Mouse (Mus musculus): Measurements from ENCODE around the gene Slc25a22. TPM values are rescaled to one million over a fixed set of nuclear protein-coding genes. Genes with fewer than 3 reads are reported as not detected.

Slc25a22 gene
- 100 to 1,000 TPM; 110 to 120 TPM for total RNA-seq (2021)
- long read RNA-seq, experiment 1, full-length matches to known transcripts = 45 of 63 reads
- long read RNA-seq, experiment 1, partial matches to known transcripts = 7 of 63 reads
- long read RNA-seq, experiment 1, other reads (novel, unspliced or antisense) = 11 of 63 reads
- long read RNA-seq, experiment 2, full-length matches to known transcripts = 19 of 50 reads
- long read RNA-seq, experiment 2, partial matches to known transcripts = 10 of 50 reads
- long read RNA-seq, experiment 2, other reads (novel, unspliced or antisense) = 21 of 50 reads

DNA sequence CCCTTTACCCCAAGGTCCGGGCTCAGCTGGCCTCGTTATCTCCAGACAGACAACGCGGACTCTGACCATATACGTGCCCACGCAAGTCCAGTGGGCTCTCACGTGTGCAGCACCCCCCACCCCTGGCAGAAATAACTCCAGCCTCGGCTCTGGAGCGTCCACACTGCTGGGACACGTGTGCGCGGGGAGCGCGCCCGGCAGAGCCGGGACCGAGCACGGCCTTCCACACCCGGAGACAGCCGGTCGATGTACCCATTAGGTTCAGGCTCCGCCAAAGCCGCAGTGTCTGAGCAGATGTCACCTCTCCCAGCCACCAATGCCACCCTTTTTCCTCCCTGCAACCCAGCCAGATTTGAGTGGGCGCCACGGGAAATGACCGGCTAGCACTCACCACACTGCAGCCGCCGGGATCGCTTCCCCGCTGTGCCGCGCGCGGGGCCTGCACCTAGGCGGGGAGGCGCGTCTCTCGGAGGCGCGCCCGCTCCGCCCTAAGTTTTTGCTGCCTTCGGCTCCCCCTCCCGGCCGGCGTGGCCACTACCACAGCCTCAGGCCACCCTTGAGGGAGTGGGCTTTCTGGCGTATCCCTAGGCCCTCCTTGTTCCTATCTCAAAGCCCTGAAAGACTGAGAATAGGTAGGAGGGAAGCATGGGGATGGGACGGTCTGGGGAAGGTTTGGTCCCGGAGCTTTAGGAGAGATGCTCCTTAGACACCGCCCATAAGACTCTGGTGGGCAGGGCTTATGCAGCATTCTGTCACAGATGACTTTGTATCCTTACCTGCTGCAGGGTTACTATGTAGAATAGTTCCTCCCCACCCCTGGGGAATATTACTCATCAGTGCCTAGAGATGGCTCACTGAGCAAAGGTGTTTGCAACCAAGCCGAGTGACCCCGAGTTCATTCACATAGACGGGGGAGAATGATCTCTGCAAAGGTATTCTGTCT, at the start of gene Slc25a22:
Gene Slc25a22 (minus strand): TSS at position 715 of the 943 bp plus-strand sequence.
- DNase-seq = peak; percentile 88 to 93

DNA sequence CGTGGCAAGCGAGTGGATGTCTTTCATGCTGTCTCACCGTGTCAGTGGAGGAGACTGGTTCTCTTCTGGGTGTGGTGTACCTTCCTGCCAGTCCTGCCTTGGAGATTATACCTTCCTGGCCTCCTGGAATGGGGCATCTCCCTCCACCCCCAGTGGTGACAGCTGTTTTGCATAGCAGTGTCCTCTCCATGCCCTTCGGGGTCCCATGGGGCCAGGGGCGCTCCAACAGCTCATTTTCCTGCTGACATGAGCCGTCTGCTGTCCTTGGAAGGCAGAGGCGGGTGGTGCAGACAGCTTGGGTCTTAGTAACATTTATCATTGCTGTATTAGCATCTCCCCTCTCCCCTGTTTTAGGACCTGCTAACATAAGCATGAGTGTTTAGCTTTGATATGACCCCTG, 49.4 kb upstream of the Slc25a22 start:
- no peak for DNase-seq

GRCm38 (mm10) chr7:141486239-141486638, 48.5 kb upstream of the Slc25a22 start:
- no peak for DNase-seq

- DNase-seq = no peak
Observed at GRCm38 (mm10) chr7:141485606-141486005, 47.9 kb upstream of the Slc25a22 start.

- DNase-seq = no peak
Observed at GRCm38 (mm10) chr7:141485186-141485585, 47.5 kb upstream of the Slc25a22 start.

- no peak for DNase-seq
Observed at GRCm38 (mm10) chr7:141484186-141485120, 46.8 kb upstream of the Slc25a22 start.

DNA sequence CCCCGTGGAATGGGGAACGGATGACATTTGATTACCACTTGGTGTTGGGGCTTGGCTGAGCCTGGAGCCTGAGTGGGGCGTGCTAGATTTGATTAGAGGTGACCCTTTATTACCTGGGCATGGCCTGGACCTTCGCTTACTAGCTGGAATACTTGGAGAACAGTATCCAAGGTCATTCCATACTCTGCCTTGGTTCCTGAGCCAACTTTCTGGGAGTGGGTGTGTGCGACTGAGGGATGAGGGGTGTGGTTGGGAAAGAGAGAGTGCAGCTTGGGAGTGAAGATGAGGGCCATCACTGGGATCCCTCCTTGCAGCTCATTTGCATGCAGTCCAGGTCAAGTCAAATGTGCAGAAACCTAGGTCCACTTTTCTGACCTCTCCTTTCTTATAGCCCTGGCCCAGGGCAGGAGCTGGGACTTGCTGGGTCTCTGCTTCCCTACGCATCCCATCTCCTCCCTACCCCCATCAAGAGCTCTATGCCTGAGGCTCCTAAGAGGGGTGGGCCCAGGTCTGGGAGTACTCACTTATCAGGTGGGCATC, 45.5 kb upstream of the Slc25a22 start:
- DNase-seq = no peak

DNA sequence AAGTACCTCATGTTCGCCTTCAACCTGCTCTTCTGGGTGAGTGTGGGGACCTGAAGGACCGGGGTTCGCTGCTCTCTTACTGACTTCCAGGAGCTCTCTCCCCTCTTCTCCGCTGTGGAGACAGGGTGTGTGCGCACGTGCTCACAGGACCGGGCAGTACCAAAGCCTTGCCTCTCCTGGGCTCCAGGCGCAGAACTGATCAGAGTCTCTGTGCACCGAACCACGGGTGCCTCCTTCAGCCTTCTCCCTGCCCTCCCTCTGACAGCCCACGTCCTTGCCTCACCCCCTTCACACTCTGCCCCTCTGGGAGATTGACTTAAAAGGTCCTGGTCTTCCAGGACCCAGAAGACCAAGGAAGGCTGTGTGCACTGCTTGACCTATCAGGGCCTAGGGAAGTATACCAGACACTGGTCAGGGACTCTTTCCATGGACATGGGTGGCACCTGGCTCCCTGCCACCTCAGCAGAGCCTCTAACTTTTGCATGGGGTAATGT, 44.9 kb upstream of the Slc25a22 start:
- DNase-seq = no peak

DNA sequence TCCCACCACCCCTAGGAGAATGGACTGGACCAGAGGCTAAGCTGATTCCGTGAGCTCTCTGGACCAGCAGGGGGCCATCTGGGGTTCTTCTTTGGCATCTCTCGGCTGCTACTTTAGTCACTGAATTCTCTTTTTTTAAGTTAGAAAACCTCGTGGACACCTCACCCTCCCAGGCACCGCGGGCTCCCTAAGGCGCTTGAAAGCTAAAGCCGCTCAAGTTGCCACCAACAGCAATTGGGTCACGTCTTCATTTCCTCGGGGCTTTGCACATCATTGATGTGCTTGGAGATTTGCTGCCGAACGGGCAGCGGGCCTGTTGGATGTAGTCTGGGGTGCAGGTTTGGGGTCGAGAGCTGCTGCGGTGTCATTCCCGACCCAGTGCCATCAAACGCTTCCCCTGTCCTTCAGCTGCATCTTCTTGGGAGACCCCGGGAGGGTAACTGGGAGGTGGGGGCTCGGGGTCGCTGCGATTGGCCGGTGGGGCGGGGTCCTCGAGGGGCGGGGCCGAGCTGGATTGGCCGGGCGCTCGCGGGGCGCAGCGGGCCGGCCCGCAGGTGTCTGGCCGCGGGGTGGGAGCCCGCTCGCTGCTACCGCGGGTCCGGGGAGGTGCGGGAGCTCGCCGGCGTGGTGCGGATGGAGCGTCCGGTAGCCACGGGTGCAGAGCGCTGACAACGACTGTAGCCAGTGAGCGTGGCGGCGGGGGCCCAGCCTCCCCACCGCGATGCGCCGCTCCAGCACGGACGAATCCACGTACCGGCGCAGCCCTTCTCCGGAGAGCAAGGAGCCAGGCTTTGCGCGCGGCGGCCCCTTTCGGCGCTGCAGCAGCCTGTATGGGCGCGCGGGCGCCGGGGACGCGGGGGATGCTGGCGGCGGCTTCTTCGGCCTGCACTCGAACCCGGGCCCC, 44.1 kb upstream of the Slc25a22 start:
- peak in 1 of 2 experiments; percentile 74 for DNase-seq

DNA sequence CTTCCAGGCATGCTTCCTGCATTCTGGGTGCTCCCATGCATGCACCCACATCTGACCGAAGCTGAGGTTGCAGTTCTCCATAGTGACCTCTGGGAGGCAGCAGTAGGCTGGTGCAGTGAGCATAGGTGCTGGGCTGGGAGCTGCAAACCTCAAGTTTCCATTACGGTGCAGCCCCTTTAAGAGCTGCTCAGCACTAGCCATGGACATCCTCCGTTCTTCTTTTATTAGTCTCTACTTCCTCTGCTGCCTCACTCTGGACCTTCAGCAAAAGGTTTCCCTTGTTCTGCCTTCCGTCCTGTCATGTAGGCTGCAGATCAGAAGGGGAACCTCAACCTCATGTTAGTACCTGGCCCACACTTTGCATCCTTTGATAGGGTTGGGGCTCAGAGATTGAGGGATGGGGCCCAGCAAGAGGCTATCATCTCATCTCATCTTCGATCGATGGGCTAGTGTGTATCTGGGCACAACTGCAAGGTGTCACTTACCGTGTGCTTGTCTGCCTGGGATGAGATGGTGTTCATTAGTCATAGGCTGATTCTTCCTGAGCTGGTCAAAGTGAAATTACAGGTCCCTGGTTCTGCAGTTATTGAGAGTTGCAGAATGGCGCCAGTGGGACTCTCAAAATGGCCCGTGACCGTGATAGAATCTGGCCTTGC, 43.3 kb upstream of the Slc25a22 start:
- peak; percentile 66 to 77 for DNase-seq

DNA sequence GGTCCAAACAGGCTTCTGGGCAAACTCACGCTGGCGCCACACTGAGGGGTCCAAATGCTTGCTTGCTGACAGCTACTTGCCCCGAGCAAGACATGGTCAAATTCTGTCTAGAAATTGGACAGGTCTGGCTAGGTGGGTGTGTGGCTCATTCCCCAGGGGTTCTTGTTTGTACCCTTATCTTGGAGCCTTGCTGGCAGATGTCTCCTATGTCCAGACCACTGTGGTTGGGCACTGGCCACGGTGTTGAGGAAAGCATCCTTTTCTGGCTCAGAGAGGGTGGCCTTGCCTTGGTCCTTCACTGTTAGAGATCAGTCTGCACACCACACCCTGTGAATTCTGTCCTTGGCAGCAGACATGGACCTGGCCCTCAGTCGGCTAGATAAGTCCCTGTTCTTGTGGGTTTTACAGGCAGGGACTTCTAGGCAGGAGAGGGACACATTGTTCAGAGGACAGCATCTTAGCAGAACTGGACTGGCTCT, 40.6 kb upstream of the Slc25a22 start:
- peak in 1 of 2 experiments; percentile 67 for DNase-seq

GRCm38 (mm10) chr7:141477578-141478269, 40.0 kb upstream of the Slc25a22 start:
- no peak for DNase-seq

DNA sequence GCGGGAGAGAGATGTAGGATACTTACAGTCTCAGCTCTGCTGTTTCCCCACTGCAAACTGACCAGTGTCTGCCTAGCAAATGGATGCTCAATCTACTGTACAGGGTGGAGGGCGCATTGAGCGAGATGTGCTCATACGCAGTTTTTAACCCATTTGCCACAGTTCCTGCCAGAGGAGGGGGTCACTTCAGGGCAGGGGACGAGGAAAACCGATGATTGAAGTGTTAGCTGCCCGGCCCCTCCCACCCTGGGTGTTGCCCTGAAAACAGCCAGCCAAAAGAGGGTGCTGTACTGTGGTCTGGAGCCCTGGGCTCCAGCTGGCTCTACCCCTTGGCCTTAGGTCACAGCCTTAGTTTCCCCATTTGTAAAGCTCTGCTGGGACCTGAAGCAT, 39.3 kb upstream of the Slc25a22 start:
- DNase-seq = peak in 1 of 2 experiments; percentile 64

DNA sequence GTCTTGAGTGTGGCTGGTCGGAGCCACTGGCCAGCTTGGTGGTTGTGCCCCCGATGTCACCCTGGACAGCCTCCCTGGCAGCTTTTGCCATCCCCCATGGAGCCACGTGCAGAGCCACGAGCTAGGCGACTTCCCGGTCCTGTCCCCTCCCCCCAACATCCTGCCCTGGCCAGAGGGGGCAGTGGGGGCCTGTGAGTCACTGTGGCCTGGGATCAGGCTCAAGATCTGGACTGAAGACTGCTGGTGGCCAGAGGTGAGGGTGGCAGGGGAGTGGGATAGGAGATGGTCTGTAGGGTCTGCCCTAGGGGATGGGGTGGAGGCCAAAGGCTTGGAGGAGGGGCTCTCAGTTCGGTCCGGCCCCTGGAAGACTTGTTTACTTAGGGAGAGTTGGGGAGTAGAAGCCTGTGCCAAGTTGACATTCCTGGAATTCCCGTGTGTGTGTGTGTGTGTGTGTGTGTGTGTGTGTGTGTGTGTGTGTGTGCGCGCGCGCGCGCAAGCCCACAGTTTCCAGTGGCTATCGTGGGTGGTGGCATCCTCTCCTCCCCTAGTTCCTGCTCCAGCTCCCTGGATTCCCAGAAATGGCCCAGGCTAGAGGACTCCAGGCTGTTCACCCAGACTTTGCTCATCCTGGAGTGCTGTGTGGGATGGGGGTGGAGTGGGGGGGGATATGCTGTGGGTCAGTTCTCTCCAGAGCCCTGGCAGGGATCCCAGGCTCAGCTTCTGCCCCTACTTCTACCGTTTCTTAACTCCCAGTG, 38.7 kb upstream of the Slc25a22 start:
- peak; percentile 93 to 96 for DNase-seq

DNA sequence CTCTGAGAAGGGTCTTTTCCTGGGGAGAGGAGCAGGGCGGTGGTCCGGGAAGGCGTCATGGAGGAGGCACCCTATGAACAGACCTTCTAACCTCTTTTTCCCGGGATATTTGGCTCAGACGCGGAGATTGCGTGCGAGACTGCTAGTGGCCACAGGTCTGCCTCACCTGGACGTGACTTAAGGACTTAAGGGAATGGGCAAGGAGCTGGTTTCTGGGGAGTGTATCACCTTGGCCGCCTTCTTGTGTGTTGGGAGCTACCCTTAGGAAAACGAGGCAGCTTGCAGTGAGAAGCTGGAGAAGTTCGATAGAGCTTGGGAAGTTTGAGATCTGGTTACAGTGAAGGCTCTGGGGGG, 38.1 kb upstream of the Slc25a22 start:
- no peak for DNase-seq

GRCm38 (mm10) chr7:141475011-141475804, 37.5 kb upstream of the Slc25a22 start, which contains the start of the genes Polr2l and Tspan4:
TSS of gene Polr2l (minus strand) at chr7:141475132.
TSS of gene Tspan4 (plus strand) at chr7:141475240.
- peak; percentile 87 to 92 for DNase-seq

DNA sequence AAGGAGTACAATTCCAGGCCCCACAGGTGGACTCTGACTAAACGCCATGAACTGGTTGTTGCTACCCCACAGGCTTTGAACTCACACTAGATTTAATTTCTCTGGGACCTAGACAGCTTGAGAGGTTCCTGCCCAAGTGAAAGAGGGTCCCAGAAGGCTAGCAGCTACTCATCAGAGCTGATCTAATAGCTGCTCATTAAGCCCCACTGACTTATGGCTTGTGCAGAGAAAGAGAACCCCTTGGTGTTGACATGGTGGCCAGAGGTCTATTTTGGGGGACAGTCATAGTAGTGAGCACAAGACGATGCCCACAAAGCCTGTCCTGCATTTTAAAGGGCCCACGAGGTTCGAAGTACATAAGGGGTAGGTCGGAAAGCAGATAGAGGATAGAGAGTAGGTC, 36.5 kb upstream of the Slc25a22 start:
- no peak for DNase-seq
